Comparison of ENCODE assay signal across 26 mouse cellular contexts in the genomic region with DNA sequence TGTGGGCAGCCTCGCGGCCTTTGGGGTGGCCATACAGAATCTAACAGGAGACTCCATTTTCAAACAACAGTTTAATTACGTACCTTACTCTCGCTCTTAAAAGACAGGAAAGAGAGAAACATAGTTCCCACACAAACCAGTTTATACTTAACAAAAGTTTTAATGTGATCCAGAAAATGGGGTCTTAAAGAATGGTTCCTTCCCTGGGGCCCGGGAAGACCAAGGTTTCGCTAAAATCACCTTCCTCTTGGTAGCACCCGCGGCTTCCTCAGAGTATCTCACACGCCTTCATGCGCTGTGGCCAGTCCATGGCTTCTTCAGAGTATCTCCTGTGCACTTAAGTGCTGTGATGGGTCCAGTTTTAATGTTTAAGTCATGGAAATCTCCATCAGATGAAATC. TPM values are rescaled to one million over a fixed set of nuclear protein-coding genes. Genes with fewer than 3 reads are reported as not detected.
"Had no signal": no experiment of that assay in that cellular context is flagged by ENCODE, and none has a peak within 500 bp of the region (broad histone marks: within the 10 kb centered on the region; RNA-seq: fewer than 3 reads in every experiment).

No protein-coding gene starts in this region.

- H3K27me3 ChIP-seq: embryonic facial prominence, embryonic 12.5 days; embryonic facial prominence, embryonic 15.5 days; forebrain, embryonic 15.5 days had no signal

- H3K4me2 ChIP-seq: embryonic facial prominence, embryonic 12.5 days; embryonic facial prominence, embryonic 13.5 days; embryonic facial prominence, embryonic 15.5 days; forebrain, embryonic 12.5 days; forebrain, embryonic 13.5 days; forebrain, embryonic 15.5 days had no signal

- DNase-seq: cerebellum, adult 2 months; cerebellum, adult 8-10 months; cerebellum, adult 9-10 months; cerebellum, adult 9-11 months; cerebellum, postnatal 36 days; embryo, embryonic 11 days; forebrain, postnatal 0 days; gastrocnemius, adult 2 months; gastrocnemius, postnatal 10 days; gastrocnemius, postnatal 14 days; gastrocnemius, postnatal 25 days; gastrocnemius, postnatal 36 days; heart, adult 18-20 months; heart, adult 2 months had no signal

- H3K4me3 ChIP-seq: embryonic facial prominence, embryonic 10.5 days; embryonic facial prominence, embryonic 12.5 days; embryonic facial prominence, embryonic 13.5 days; embryonic facial prominence, embryonic 15.5 days; erythroblast, embryonic 14.5 days; forebrain, embryonic 10.5 days; forebrain, embryonic 12.5 days; forebrain, embryonic 13.5 days; forebrain, embryonic 15.5 days; gastrocnemius, adult 2 months; heart, adult 2 months had no signal

- H3K9ac ChIP-seq: embryonic facial prominence, embryonic 12.5 days; embryonic facial prominence, embryonic 13.5 days; embryonic facial prominence, embryonic 15.5 days; forebrain, embryonic 12.5 days; forebrain, embryonic 13.5 days; forebrain, embryonic 15.5 days; forebrain, postnatal 0 days had no signal

- ATAC-seq: forebrain, embryonic 13.5 days; forebrain, embryonic 14.5 days; forebrain, embryonic 15.5 days; forebrain, embryonic 16.5 days; forebrain, postnatal 0 days had no signal

- H3K4me1 ChIP-seq: embryonic facial prominence, embryonic 12.5 days; embryonic facial prominence, embryonic 15.5 days; forebrain, embryonic 12.5 days; forebrain, embryonic 13.5 days; forebrain, embryonic 15.5 days had no signal

- H3K27ac ChIP-seq: embryonic facial prominence, embryonic 10.5 days; embryonic facial prominence, embryonic 12.5 days; embryonic facial prominence, embryonic 13.5 days; embryonic facial prominence, embryonic 15.5 days; forebrain, embryonic 10.5 days; forebrain, embryonic 12.5 days; forebrain, embryonic 13.5 days; forebrain, embryonic 15.5 days; gastrocnemius, adult 2 months; heart, adult 2 months had no signal

- H3K9me3 ChIP-seq: embryonic facial prominence, embryonic 10.5 days; embryonic facial prominence, embryonic 12.5 days; embryonic facial prominence, embryonic 15.5 days; forebrain, embryonic 15.5 days had no signal

- H3K36me3 ChIP-seq: embryonic facial prominence, embryonic 10.5 days; embryonic facial prominence, embryonic 12.5 days; embryonic facial prominence, embryonic 13.5 days; embryonic facial prominence, embryonic 15.5 days; forebrain, embryonic 10.5 days; forebrain, embryonic 12.5 days; forebrain, embryonic 15.5 days had no signal

RNA-seq across cellular contexts. Expression of gene Gm12689, which starts 48.5 kb away (rescaled TPM):
- polyA plus RNA-seq: embryonic facial prominence, embryonic 10.5 days; embryonic facial prominence, embryonic 11.5 days; erythroblast, embryonic 14.5 days had no signal
